Mouse (Mus musculus): ENCODE results near the gene Tmem201.

GRCm38 (mm10) chr4:149683875-149684274, 54.0 kb downstream of the Tmem201 start:
- TF ChIP-seq POLR2A (IDR thresholded peaks at IDR 0.05; ENCODE audit: borderline replicate concordance, extremely low read depth, low read depth, low read length) (no peak), CTCF (IDR thresholded peaks at IDR 0.05; ENCODE audit: insufficient read depth, low read length) (no peak)

All from lung, adult 2 months (tissue).